Mouse (Mus musculus) B cell, adult 67 days (primary cell): ENCODE results near the gene Grik1. TPM values are rescaled to one million over a fixed set of nuclear protein-coding genes. Genes with fewer than 3 reads are reported as not detected.

ENCODE experiments used
- total RNA-seq, 2 experiments: library from RNA; stranded (reverse); gene quantifications; 4 replicates each; pipeline ENCODE4 v1.2.4; 2023

Grik1 gene
- not detected for total RNA-seq

DNA sequence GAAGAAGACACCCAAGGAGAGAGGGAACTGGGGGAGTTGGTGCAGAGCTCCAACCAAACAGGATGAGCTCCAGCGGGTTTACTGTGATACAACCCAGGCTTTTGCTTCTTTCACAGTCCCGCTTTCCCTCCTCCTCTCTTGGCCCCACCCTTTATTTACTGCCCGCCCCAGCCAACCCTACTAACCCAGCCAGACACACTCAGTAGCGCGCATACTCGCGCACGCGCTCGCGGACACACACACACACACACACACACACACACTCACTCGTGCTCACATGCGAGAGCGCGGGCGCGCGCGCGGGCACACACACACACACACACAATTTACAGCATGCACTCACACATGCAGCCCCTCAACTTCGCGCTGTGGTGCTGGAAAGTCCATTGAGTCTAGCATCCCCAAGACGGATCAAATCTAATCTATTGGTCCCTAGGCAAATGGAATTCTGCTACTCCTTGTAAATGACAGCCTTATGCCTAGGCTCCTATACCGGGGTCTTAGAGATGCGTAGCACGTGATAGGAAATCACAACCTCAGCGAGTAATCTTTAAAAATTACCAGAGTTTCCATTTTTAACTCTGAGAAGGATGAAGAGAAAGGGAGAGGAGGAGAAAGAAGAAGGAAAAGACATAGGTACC is at the start of gene Grik1:
TSS of gene Grik1 (minus strand) at position 134 of the 641 bp plus-strand sequence.

Other genes with a start within 250 kb of the Grik1 start
- not detected for gene Cldn17, start 216.7 kb upstream of the Grik1 start, total RNA-seq